Mouse (Mus musculus): ENCODE results near the gene Cytl1. TPM values are rescaled to one million over a fixed set of nuclear protein-coding genes. Genes with fewer than 3 reads are reported as not detected.

The Cytl1 gene
- polyA plus RNA-seq, 1 experiment from 2014 or later, result 3.3 TPM

GRCm38 (mm10) chr5:37716505-37717372 lies 18.6 kb upstream of the Cytl1 start, which contains the start of gene Stk32b:
Gene Stk32b (minus strand): TSS chr5:37717171.
- Histone ChIP-seq H3K4me3 (ENCODE audit: low read depth, low read length) (peak within 1 kb of the TSS; percentile 46), H3K4me2 (ENCODE audit: low read depth, severe bottlenecking) (peak within 1 kb of the TSS; percentile 91), H3K9ac (ENCODE audit: low read length) (peak within 1 kb of the TSS; percentile 60), H3K36me3 (ENCODE audit: control insufficient read depth, insufficient read depth, low read length) (no peaks in the 10 kb centered on the region), H3K27me3 (ENCODE audit: control insufficient read depth, insufficient read depth, low read length) (peaks cover 10% of the 10 kb centered on the region; the same call in 1 of the 2 replicates), H3K9me3 (ENCODE audit: control insufficient read depth, low read length) (no peaks in the 10 kb centered on the region), H3K27ac (replicated peaks; ENCODE audit: low read depth, low read length) (no peak within 1 kb of the TSS), H3K4me1 (ENCODE audit: control insufficient read depth, insufficient read depth, low read length) (peaks cover 6% of the 10 kb centered on the region; the same call in 1 of the 2 replicates)
- DNase-seq (ENCODE audit: low spot score) (peak; percentile 73), ATAC-seq (ENCODE audit: insufficient number of reproducible peaks, low FRiP score, low TSS enrichment, low read depth) (peak; percentile 67)
- under 1% methylated on average over 40 of the region's 40 CpGs for WGBS

- H3K9ac ChIP-seq (ENCODE audit: low read length), result no peak overlapping the region; the same call in 1 of the 2 replicates
- no peaks in the 10 kb centered on the region for H3K9me3 ChIP-seq (ENCODE audit: control insufficient read depth, low read length)
- peak overlapping the region; percentile 91 for H3K4me2 ChIP-seq (ENCODE audit: low read depth, severe bottlenecking)
- H3K27me3 ChIP-seq (ENCODE audit: control insufficient read depth, insufficient read depth, low read length), result peaks cover 10% of the 10 kb centered on the region; the same call in 1 of the 2 replicates
- H3K27ac ChIP-seq (replicated peaks; ENCODE audit: low read depth, low read length), result no peak overlapping the region
- DNase-seq (ENCODE audit: low spot score), result peak; percentile 72
- no peaks in the 10 kb centered on the region for H3K36me3 ChIP-seq (ENCODE audit: control insufficient read depth, insufficient read depth, low read length)
- under 1% methylated on average over 14 of the region's 14 CpGs for WGBS
- ATAC-seq (ENCODE audit: insufficient number of reproducible peaks, low FRiP score, low TSS enrichment, low read depth), result peak; percentile 44; the same call in 1 of the 2 replicates
- peaks cover 6% of the 10 kb centered on the region; the same call in 1 of the 2 replicates for H3K4me1 ChIP-seq (ENCODE audit: control insufficient read depth, insufficient read depth, low read length)
- H3K4me3 ChIP-seq (ENCODE audit: low read depth, low read length), result peak overlapping the region; percentile 46
Observed at GRCm38 (mm10) chr5:37717384-37717963, 17.8 kb upstream of the Cytl1 start.

- no peak for DNase-seq (ENCODE audit: low spot score)
- Histone ChIP-seq H3K36me3 (ENCODE audit: control insufficient read depth, insufficient read depth, low read length) (no peaks in the 10 kb centered on the region), H3K27ac (replicated peaks; ENCODE audit: low read depth, low read length) (no peak overlapping the region), H3K9me3 (ENCODE audit: control insufficient read depth, low read length) (no peaks in the 10 kb centered on the region), H3K27me3 (ENCODE audit: control insufficient read depth, insufficient read depth, low read length) (peaks cover 10% of the 10 kb centered on the region; the same call in 1 of the 2 replicates), H3K4me3 (ENCODE audit: low read depth, low read length) (no peak overlapping the region), H3K4me1 (ENCODE audit: control insufficient read depth, insufficient read depth, low read length) (peaks cover 6% of the 10 kb centered on the region; the same call in 1 of the 2 replicates), H3K9ac (ENCODE audit: low read length) (no peak overlapping the region), H3K4me2 (ENCODE audit: low read depth, severe bottlenecking) (no peak overlapping the region)
- 26% methylated on average over 6 of the region's 6 CpGs for WGBS
- ATAC-seq (ENCODE audit: insufficient number of reproducible peaks, low FRiP score, low TSS enrichment, low read depth), result no peak
Observed at GRCm38 (mm10) chr5:37720670-37721069, 14.6 kb upstream of the Cytl1 start.

- no peaks in the 10 kb centered on the region for H3K36me3 ChIP-seq (ENCODE audit: control insufficient read depth, insufficient read depth, low read length)
- 68% methylated on average over 4 of the region's 4 CpGs for WGBS
- no peaks in the 10 kb centered on the region for H3K27me3 ChIP-seq (ENCODE audit: control insufficient read depth, insufficient read depth, low read length)
- H3K4me3 ChIP-seq (ENCODE audit: low read depth, low read length), result no peak overlapping the region
- H3K9ac ChIP-seq (ENCODE audit: low read length), result no peak overlapping the region
- peaks cover 6% of the 10 kb centered on the region; the same call in 1 of the 2 replicates for H3K4me1 ChIP-seq (ENCODE audit: control insufficient read depth, insufficient read depth, low read length)
- no peak overlapping the region for H3K4me2 ChIP-seq (ENCODE audit: low read depth, severe bottlenecking)
- ATAC-seq (ENCODE audit: insufficient number of reproducible peaks, low FRiP score, low TSS enrichment, low read depth) (no peak), DNase-seq (ENCODE audit: low spot score) (no peak)
- H3K27ac ChIP-seq (replicated peaks; ENCODE audit: low read depth, low read length), result no peak overlapping the region
- H3K9me3 ChIP-seq (ENCODE audit: control insufficient read depth, low read length), result no peaks in the 10 kb centered on the region
Observed at GRCm38 (mm10) chr5:37725220-37725886, 10.0 kb upstream of the Cytl1 start.

GRCm38 (mm10) chr5:37730781-37731180 lies 4.5 kb upstream of the Cytl1 start:
- no peak overlapping the region for H3K4me2 ChIP-seq (ENCODE audit: low read depth, severe bottlenecking)
- H3K27me3 ChIP-seq (ENCODE audit: control insufficient read depth, insufficient read depth, low read length), result 0 out of 2 replicates have a peak, but pooled peaks cover 4% of the 10 kb centered on the region
- no peaks in the 10 kb centered on the region; the same call in 1 of the 2 replicates for H3K9me3 ChIP-seq (ENCODE audit: control insufficient read depth, low read length)
- H3K27ac ChIP-seq (replicated peaks; ENCODE audit: low read depth, low read length), result no peak overlapping the region
- DNase-seq (ENCODE audit: low spot score), result no peak
- H3K4me3 ChIP-seq (ENCODE audit: low read depth, low read length), result no peak overlapping the region
- no peak overlapping the region for H3K9ac ChIP-seq (ENCODE audit: low read length)
- no peaks in the 10 kb centered on the region for H3K36me3 ChIP-seq (ENCODE audit: control insufficient read depth, insufficient read depth, low read length)
- no peaks in the 10 kb centered on the region; the same call in 1 of the 2 replicates for H3K4me1 ChIP-seq (ENCODE audit: control insufficient read depth, insufficient read depth, low read length)
- 93% methylated on average over 2 of the region's 2 CpGs for WGBS
- ATAC-seq (ENCODE audit: insufficient number of reproducible peaks, low FRiP score, low TSS enrichment, low read depth), result no peak

GRCm38 (mm10) chr5:37736213-37736612 lies 894 bp downstream of the Cytl1 start:
- no peaks in the 10 kb centered on the region; the same call in 1 of the 2 replicates for H3K9me3 ChIP-seq (ENCODE audit: control insufficient read depth, low read length)
- 0 out of 2 replicates have a peak, but pooled peaks cover 4% of the 10 kb centered on the region for H3K27me3 ChIP-seq (ENCODE audit: control insufficient read depth, insufficient read depth, low read length)
- H3K27ac ChIP-seq (replicated peaks; ENCODE audit: low read depth, low read length), result no peak overlapping the region
- H3K4me3 ChIP-seq (ENCODE audit: low read depth, low read length), result no peak overlapping the region
- H3K4me2 ChIP-seq (ENCODE audit: low read depth, severe bottlenecking), result no peak overlapping the region
- no peaks in the 10 kb centered on the region; the same call in 1 of the 2 replicates for H3K4me1 ChIP-seq (ENCODE audit: control insufficient read depth, insufficient read depth, low read length)
- H3K9ac ChIP-seq (ENCODE audit: low read length), result no peak overlapping the region
- 59% methylated on average over 7 of the region's 7 CpGs for WGBS
- ATAC-seq (ENCODE audit: insufficient number of reproducible peaks, low FRiP score, low TSS enrichment, low read depth) (no peak), DNase-seq (ENCODE audit: low spot score) (no peak)
- no peaks in the 10 kb centered on the region for H3K36me3 ChIP-seq (ENCODE audit: control insufficient read depth, insufficient read depth, low read length)

- no peaks in the 10 kb centered on the region for H3K36me3 ChIP-seq (ENCODE audit: control insufficient read depth, insufficient read depth, low read length)
- H3K9me3 ChIP-seq (ENCODE audit: control insufficient read depth, low read length), result no peaks in the 10 kb centered on the region
- H3K4me2 ChIP-seq (ENCODE audit: low read depth, severe bottlenecking), result no peak overlapping the region
- no peak overlapping the region for H3K27ac ChIP-seq (replicated peaks; ENCODE audit: low read depth, low read length)
- WGBS, result 76% methylated on average over 13 of the region's 13 CpGs
- no peak overlapping the region for H3K4me3 ChIP-seq (ENCODE audit: low read depth, low read length)
- no peaks in the 10 kb centered on the region for H3K27me3 ChIP-seq (ENCODE audit: control insufficient read depth, insufficient read depth, low read length)
- H3K9ac ChIP-seq (ENCODE audit: low read length), result no peak overlapping the region
- no peak for DNase-seq (ENCODE audit: low spot score)
- no peaks in the 10 kb centered on the region for H3K4me1 ChIP-seq (ENCODE audit: control insufficient read depth, insufficient read depth, low read length)
- no peak for ATAC-seq (ENCODE audit: insufficient number of reproducible peaks, low FRiP score, low TSS enrichment, low read depth)
Observed at GRCm38 (mm10) chr5:37743889-37744707, 8.8 kb downstream of the Cytl1 start.
